ENCODE assay signal across 13 mouse cellular contexts in genomic region chr3:85385371-85385770, GRCm38 (mm10).
"Had no signal": no experiment of that assay in that cellular context is flagged by ENCODE, and none has a peak within 500 bp of the region (broad histone marks: within the 10 kb centered on the region; RNA-seq: fewer than 3 reads in every experiment).

No protein-coding gene starts in this region.

- DNase-seq: gastrocnemius, postnatal 14 days; gastrocnemius, postnatal 36 days; heart, adult 11 months; heart, adult 2 months; heart, postnatal 14 days; heart, postnatal 36 days; kidney, adult 11 months; kidney, adult 2 months; kidney, adult 9 months; kidney, postnatal 14 days; kidney, postnatal 36 days; left cerebral cortex, postnatal 4 days; lung, adult 18-20 months had no signal
